Mouse (Mus musculus) midbrain, embryonic 11.5 days (tissue): Measurements from ENCODE around the gene Xpo5. TPM values are rescaled to one million over a fixed set of nuclear protein-coding genes. Genes with fewer than 3 reads are reported as not detected.

Source experiments
- ATAC-seq: fragments of 200-750 bp; cut with Nextera tagmentation; 2 replicates; pipeline ENCODE4 v1.8.0; 2017; ENCODE audit warnings: moderate TSS enrichment, moderate library complexity; ENCODE audit not compliant: low FRiP score
- DNase-seq: peaks from one replicate; pipeline ENCODE4 v3.0.0; 2015; ENCODE audit warnings: low spot score; ENCODE audit errors: missing footprints
- H3K27ac ChIP-seq: fragments of 300-500 bp; sonication (generic); 2 replicates; pipeline ENCODE4 v1.5.1; 2014; ENCODE audit warnings: low read depth, low read length
- H3K27me3 ChIP-seq: fragments of 300-500 bp; sonication (generic); 2 replicates; pipeline ENCODE4 v1.6.1; 2014; ENCODE audit warnings: mild to moderate bottlenecking, low read length, moderate library complexity, mixed read lengths; ENCODE audit not compliant: control insufficient read depth, insufficient read depth
- H3K36me3 ChIP-seq: fragments of 300-500 bp; sonication (generic); 2 replicates; pipeline ENCODE4 v1.6.1; 2014; ENCODE audit warnings: mild to moderate bottlenecking, low read length, moderate library complexity, mixed read lengths; ENCODE audit not compliant: control insufficient read depth, insufficient read depth
- H3K4me1 ChIP-seq: fragments of 300-500 bp; sonication (generic); 2 replicates; pipeline ENCODE4 v1.6.1; 2014; ENCODE audit warnings: low read length; ENCODE audit not compliant: control insufficient read depth, insufficient read depth
- H3K4me2 ChIP-seq: fragments of 300-500 bp; sonication (generic); 2 replicates; pipeline ENCODE4 v1.6.1; 2014; ENCODE audit warnings: mild to moderate bottlenecking, moderate library complexity
- H3K4me3 ChIP-seq: fragments of 300-500 bp; sonication (generic); 2 replicates; pipeline ENCODE4 v1.5.1; 2014; ENCODE audit warnings: low read depth, low read length
- H3K9ac ChIP-seq: fragments of 300-500 bp; sonication (generic); 2 replicates; pipeline ENCODE4 v1.6.1; 2014; ENCODE audit warnings: low read length
- H3K9me3 ChIP-seq: fragments of 300-500 bp; sonication (generic); 2 replicates; pipeline ENCODE4 v1.6.1; 2016; ENCODE audit warnings: low read length; ENCODE audit not compliant: control insufficient read depth
- WGBS: fragments of 180-500 bp; shearing (Covaris S2); extraction: QIAGEN DNeasy Blood & Tissue Kit; methylation state at CpG from one replicate; pipeline ENCODE4 v1.1.7; 2014; 5-methylcytosine and 5-hydroxymethylcytosine counted together
- polyA plus RNA-seq: library from polyadenylated mRNA; unstranded; fragments of >200 nt; fragmentation: Nextera tagmentation; extraction: Ambion mirVana; gene quantifications from 2 replicates; pipeline ENCODE4 v1.2.1, GENCODE M21; 2014

Xpo5 gene
- polyA plus RNA-seq, 1 experiment from 2014 or later, result 73.3 TPM

GRCm38 (mm10) chr17:46227576-46227975 is 25.0 kb downstream of the Xpo5 start:
- Histone ChIP-seq H3K4me3 (no peak overlapping the region), H3K27ac (no peak overlapping the region), H3K9ac (no peak overlapping the region), H3K4me1 (no peaks in the 10 kb centered on the region), H3K4me2 (no peak overlapping the region), H3K27me3 (no peaks in the 10 kb centered on the region), H3K9me3 (no peaks in the 10 kb centered on the region), H3K36me3 (peaks cover 31% of the 10 kb centered on the region)
- DNase-seq (no peak), ATAC-seq (no peak)
- WGBS, result 89% methylated on average over 7 of the region's 7 CpGs

DNA sequence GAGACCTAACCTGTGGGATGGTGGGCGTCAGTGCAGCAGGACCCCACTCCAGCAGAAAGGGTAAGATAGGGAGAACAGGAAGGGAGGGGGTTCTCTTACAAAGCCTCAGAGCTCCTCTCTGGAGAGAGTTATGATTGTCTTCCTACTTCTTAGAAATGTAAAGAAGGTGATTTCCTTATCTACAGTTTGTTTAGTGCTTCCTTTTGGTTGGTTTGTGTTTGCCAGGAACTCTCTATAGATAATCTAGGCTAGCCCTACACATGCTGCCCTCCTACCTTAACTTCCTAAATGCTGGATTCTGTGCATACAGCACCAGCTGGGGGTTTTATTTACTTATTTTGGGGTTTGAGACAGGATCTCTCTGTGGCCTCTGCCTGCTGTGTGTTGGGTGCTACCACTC is 33.5 kb downstream of the Xpo5 start:
- no peaks in the 10 kb centered on the region for H3K27me3 ChIP-seq
- ATAC-seq, result no peak
- H3K4me3 ChIP-seq, result no peak overlapping the region
- WGBS, result 80% methylated on average over 1 of the region's 1 CpGs
- H3K9me3 ChIP-seq, result no peaks in the 10 kb centered on the region
- peaks cover 23% of the 10 kb centered on the region; the same call in 1 of the 2 replicates for H3K36me3 ChIP-seq
- no peak overlapping the region for H3K9ac ChIP-seq
- H3K4me2 ChIP-seq, result no peak overlapping the region
- no peak overlapping the region for H3K27ac ChIP-seq
- no peak for DNase-seq
- H3K4me1 ChIP-seq, result no peaks in the 10 kb centered on the region

- 94% methylated on average over 6 of the region's 6 CpGs for WGBS
- no peak overlapping the region for H3K4me2 ChIP-seq
- no peak for DNase-seq
- H3K27me3 ChIP-seq, result no peaks in the 10 kb centered on the region
- no peak overlapping the region for H3K9ac ChIP-seq
- H3K36me3 ChIP-seq, result peaks cover 27% of the 10 kb centered on the region; the same call in 1 of the 2 replicates
- no peak overlapping the region for H3K4me3 ChIP-seq
- no peak for ATAC-seq
- no peaks in the 10 kb centered on the region for H3K9me3 ChIP-seq
- no peaks in the 10 kb centered on the region for H3K4me1 ChIP-seq
- H3K27ac ChIP-seq, result no peak overlapping the region
Observed at GRCm38 (mm10) chr17:46237079-46237478, 34.5 kb downstream of the Xpo5 start.

DNA sequence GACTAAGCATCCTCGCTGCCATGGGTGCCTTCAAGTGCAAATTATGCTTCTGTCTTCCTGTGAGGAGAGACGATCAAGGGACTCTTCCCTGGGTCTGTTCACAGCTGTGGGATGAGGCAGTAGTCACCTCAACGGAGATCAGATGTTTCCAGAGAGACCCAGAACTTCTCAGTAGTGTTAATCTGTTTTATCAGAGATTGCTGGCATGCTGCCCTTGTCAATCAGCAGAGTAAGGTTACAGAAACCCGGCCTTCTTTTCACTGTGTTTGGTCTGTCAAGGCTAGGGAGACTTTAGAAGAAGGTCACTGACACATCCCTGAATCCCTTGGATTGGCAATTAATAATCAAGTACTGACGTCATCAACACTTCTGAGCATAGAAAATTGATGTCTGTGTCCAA is 34.9 kb downstream of the Xpo5 start:
- WGBS, result 87% methylated on average over 5 of the region's 5 CpGs
- no peaks in the 10 kb centered on the region for H3K9me3 ChIP-seq
- no peak overlapping the region for H3K9ac ChIP-seq
- no peaks in the 10 kb centered on the region for H3K4me1 ChIP-seq
- H3K36me3 ChIP-seq, result peaks cover 29% of the 10 kb centered on the region
- H3K4me2 ChIP-seq, result no peak overlapping the region
- DNase-seq (no peak), ATAC-seq (no peak)
- no peaks in the 10 kb centered on the region for H3K27me3 ChIP-seq
- H3K4me3 ChIP-seq, result no peak overlapping the region
- no peak overlapping the region for H3K27ac ChIP-seq

- WGBS, result 94% methylated on average over 15 of the region's 15 CpGs
- H3K36me3 ChIP-seq, result peaks cover 38% of the 10 kb centered on the region
Observed at GRCm38 (mm10) chr17:46239516-46240114, 37.0 kb downstream of the Xpo5 start.

DNA sequence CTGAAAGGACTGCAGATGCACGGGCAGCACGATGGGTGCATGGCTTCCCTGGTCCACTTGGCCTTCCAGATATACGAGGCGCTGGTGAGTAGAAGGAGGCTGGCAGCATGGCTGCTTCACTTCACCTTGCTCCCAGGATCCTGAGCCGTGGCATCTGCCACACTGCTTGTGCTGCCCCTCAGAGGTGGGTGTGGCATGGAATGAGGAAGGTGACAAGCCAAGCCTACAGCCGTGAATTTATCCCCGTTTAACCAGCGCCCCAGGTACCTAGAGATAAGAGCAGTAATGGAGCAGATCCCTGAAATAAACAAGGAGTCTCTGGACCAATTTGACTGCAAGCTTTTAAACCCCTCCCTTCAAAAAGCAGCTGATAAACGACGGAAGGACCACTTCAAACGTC is 38.9 kb downstream of the Xpo5 start:
- Histone ChIP-seq H3K4me2 (no peak overlapping the region), H3K9ac (no peak overlapping the region), H3K36me3 (peaks cover 45% of the 10 kb centered on the region), H3K9me3 (no peaks in the 10 kb centered on the region), H3K27ac (no peak overlapping the region), H3K4me1 (no peaks in the 10 kb centered on the region; the same call in 1 of the 2 replicates), H3K27me3 (no peaks in the 10 kb centered on the region), H3K4me3 (no peak overlapping the region)
- ATAC-seq (no peak), DNase-seq (no peak)
- 87% methylated on average over 11 of the region's 11 CpGs for WGBS

More at GRCm38 (mm10) chr17:46239516-46240114, 37.0 kb downstream of the Xpo5 start:
- Histone ChIP-seq H3K27me3 (no peaks in the 10 kb centered on the region), H3K4me1 (no peaks in the 10 kb centered on the region), H3K4me2 (no peak overlapping the region), H3K9me3 (no peaks in the 10 kb centered on the region), H3K9ac (no peak overlapping the region), H3K27ac (no peak overlapping the region), H3K4me3 (no peak overlapping the region)
- DNase-seq (no peak), ATAC-seq (no peak)

GRCm38 (mm10) chr17:46242274-46242673 is 39.7 kb downstream of the Xpo5 start:
- H3K36me3 ChIP-seq, result peaks cover 40% of the 10 kb centered on the region
- H3K9me3 ChIP-seq, result no peaks in the 10 kb centered on the region
- no peaks in the 10 kb centered on the region for H3K27me3 ChIP-seq
- peaks cover 7% of the 10 kb centered on the region for H3K4me1 ChIP-seq
- no peak overlapping the region for H3K4me2 ChIP-seq
- no peak overlapping the region for H3K9ac ChIP-seq
- H3K4me3 ChIP-seq, result no peak overlapping the region
- WGBS, result 89% methylated on average over 13 of the region's 13 CpGs
- H3K27ac ChIP-seq, result no peak overlapping the region
- no peak for DNase-seq
- no peak for ATAC-seq

GRCm38 (mm10) chr17:46242993-46243392 is 40.4 kb downstream of the Xpo5 start:
- 87% methylated on average over 4 of the region's 4 CpGs for WGBS
- Histone ChIP-seq H3K9ac (no peak overlapping the region), H3K4me3 (no peak overlapping the region), H3K4me1 (peaks cover 7% of the 10 kb centered on the region), H3K36me3 (peaks cover 36% of the 10 kb centered on the region), H3K4me2 (no peak overlapping the region), H3K9me3 (no peaks in the 10 kb centered on the region), H3K27ac (no peak overlapping the region), H3K27me3 (no peaks in the 10 kb centered on the region)
- ATAC-seq (no peak), DNase-seq (no peak)

- Histone ChIP-seq H3K27ac (no peak overlapping the region), H3K27me3 (no peaks in the 10 kb centered on the region), H3K4me2 (no peak overlapping the region), H3K36me3 (peaks cover 36% of the 10 kb centered on the region), H3K4me1 (peaks cover 9% of the 10 kb centered on the region), H3K4me3 (no peak overlapping the region), H3K9me3 (no peaks in the 10 kb centered on the region), H3K9ac (no peak overlapping the region)
- DNase-seq, result no peak
- 90% methylated on average over 2 of the region's 2 CpGs for WGBS
- ATAC-seq, result no peak
Observed at GRCm38 (mm10) chr17:46243624-46244023, 41.0 kb downstream of the Xpo5 start.
